Mouse (Mus musculus): ENCODE measurements around the gene Mlph.
A peak's percentile ranks its signal among the peaks of the same experiment; 100 is the strongest.

Gene Mlph

DNA sequence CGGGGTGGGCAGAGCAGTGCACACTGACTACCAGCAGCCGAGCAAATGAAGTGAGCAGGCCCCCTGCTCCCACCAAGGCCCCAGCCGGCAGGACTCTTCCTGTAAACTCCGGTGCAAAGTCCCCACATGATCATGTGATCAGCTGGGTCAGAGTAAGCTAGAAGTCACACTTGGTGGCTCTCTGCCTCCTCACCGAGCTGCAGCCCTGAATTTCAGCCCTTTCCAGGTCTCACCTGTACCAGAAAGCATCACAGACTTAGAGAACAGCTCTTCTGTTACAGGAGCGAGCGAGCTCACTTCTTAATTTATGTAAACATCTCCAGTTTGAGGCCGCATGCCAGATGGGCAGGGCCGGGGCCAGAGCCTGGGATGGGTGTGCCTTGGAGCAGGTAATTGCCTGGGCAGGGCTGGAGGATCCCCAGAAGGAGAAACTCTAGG lies 54.5 kb downstream of the Mlph start, which contains the start of gene Rab17:
TSS of gene Rab17 (minus strand) at position 315 of the 438 bp plus-strand sequence.
- no peak for DNase-seq (ENCODE audit: low read depth, low spot score)

DNA sequence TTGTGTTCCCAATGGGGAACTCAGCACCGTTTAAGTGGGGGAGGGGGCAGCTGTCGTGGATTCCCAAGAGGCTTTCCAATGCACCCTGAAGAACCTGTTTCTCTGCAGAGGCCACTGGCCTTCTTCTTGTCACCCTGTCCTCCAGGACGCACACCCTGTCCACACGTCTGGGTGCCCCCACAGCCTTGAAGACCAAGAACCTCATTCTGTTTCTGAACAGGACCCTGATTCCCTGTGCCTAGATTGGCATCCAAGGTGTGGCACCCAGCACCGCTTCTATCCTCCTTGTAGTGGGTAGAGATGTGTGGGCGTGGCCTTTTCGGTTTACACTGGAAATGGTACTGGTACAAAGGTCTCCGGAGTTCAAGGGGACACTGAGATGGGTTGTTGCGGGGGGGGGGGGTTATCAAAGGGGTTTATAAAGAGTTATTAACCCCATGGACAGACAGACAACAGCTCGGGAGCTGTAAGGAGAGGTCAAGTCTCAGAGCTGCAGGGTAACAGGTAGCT lies 55.1 kb downstream of the Mlph start:
- no peak for DNase-seq (ENCODE audit: low read depth, low spot score)

DNA sequence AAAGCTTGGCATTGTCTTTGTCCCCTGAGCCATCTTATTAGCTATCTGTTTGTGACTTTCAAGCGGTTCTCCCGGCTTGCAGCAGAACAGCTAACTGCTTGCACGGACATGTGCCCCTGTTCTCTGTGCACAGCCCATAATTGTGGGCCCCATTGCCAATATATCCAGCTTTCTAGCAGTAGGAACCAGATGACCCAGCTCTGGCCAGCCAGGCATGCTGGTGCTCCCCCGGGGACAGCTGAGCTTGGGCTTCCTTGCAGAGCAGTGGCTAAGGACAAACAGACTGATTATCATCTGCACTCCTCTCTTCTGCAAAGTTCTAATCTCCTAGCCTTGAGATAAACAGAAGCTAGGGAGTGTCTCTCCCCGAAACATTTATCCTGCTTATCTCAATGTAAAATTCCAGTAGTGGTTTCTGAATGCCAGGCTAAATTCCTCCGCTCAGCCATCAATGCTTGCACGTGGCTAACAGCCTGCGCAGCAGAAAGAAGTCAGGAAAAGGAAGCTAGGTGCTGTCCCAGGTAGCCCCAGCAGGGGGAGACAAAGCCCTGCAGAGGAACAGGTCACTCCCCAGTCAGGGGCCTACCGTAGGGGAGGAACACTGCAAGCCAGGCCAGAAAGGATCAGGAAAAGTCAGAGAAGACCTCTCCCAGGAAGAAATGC lies 58.2 kb downstream of the Mlph start:
- DNase-seq (ENCODE audit: low read depth, low spot score): peak; percentile 84

GRCm38 (mm10) chr1:90973574-90973911 lies 58.7 kb downstream of the Mlph start:
- DNase-seq (ENCODE audit: low read depth, low spot score): no peak

DNA sequence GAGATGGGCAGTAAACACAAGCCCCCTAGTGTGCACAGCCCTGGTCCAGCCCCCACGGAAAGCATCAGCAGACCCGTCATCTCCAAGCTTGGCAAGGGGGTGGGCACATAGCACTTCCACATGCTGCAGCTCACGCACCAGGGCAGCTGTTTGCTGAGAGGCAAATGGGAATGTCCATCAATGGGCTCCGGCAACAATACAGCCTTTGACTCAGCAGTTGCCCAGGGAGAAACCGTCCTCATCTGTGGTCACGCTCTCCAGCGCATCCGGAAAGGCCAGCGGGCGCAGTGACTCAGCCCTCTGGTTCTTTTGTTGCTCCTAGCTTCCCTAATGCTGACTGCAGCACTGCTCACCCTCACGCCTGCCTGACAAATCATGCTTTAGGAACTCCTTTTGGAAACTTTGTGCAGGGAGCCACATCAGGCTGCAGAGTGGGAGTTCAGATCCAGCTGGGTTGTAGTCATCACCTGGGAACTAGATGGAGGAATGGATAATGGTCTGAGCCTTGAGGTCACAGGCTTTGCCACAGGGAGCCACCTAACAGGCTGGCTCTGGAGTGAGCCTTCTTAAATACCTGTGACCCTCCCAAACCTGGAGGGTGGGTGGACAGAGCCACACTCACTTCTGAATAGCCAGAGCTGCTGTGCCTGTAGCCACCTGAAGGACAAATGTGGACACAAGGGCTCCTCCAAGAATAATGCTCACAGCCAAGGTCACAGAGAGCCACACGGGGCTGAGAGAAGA lies 60.2 kb downstream of the Mlph start:
- DNase-seq (ENCODE audit: low read depth, low spot score): peak; percentile 30

- DNase-seq (ENCODE audit: low read depth, low spot score): no peak
Observed at GRCm38 (mm10) chr1:90975960-90976359, 61.1 kb downstream of the Mlph start.

DNA sequence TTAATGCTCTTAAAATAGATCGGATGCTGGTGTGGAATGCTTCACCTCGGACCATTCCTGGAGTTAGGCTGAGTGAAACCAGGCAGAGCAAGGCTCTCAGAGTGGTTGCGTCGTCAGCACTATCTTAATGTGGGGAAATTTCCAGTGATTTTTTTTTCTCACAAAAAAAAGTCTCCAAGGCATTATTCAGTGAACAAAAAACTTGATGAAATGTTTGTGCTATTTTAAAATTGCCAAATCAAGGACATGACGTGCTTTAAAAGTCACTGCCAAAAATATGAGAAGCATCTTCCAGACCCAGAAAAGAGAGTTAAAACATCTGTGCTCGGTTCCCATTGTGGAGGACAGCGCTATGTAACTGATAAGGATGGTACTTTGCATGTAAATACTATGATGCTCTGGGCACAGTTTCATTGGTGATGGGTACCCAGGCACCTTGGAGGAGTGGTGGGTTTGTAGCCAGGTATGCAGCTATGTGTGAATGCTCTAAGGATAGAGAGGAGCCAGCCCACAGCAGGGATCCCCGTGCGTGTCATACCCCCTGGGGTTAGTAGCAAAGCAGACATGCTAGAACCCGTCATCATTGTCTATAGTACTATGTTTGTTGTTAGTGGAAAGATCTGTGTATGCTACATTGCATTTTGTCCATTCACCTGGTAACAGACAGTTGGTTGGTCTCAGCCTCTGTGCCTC lies 65.9 kb downstream of the Mlph start:
- DNase-seq (ENCODE audit: low read depth, low spot score): peak; percentile 73

GRCm38 (mm10) chr1:90981346-90981745 lies 66.5 kb downstream of the Mlph start:
- no peak for DNase-seq (ENCODE audit: low read depth, low spot score)

GRCm38 (mm10) chr1:90995916-90996315 lies 81.0 kb downstream of the Mlph start:
- no peak for DNase-seq (ENCODE audit: low read depth, low spot score)

DNA sequence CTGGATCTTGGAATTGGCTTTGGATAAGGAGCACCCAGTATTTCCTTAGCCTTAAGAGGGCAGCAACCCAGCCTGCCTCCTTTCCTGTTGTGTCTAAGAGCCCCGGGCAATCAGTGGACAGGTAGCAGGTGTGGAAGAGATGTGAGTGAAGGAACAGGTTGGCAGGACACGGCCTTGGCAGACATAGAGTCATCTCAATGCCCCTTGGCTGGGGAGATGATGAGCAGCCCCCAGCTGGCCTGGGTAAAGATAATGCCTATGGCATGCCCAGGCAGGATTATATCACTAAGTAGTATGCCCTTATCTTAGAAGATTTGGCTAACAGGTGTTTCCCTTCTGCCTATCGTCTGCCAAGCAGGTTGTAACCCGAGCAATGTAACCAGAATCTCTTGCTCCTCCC lies 82.3 kb downstream of the Mlph start:
- no peak for DNase-seq (ENCODE audit: low read depth, low spot score)

DNA sequence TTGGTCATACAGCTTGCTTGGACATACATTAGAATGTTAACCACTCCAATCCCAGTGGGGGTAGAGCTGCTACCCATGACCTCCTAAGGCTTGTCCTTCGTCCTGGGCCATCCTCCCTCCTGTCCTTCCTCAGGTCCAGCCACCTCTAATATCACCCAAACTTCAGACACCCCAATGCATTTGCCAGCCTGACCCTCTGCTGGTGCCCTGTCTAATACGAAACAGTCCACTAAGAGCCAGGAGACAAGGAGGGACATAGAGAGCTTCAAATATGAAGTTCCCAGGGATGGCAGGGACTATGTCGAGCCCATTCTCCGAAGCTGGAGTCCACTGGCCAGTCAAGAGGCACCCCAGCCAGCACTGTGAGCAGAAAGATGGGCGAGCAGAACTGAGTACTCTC lies 82.8 kb downstream of the Mlph start:
- DNase-seq (ENCODE audit: low read depth, low spot score): no peak

- DNase-seq (ENCODE audit: low read depth, low spot score): no peak
Observed at GRCm38 (mm10) chr1:90998268-90998890, 83.5 kb downstream of the Mlph start, which contains the start of gene Lrrfip1. Gene Lrrfip1, plus strand, starts transcription at chr1:90998737.

GRCm38 (mm10) chr1:90998891-90999611 lies 84.2 kb downstream of the Mlph start:
- no peak for DNase-seq (ENCODE audit: low read depth, low spot score)

- DNase-seq (ENCODE audit: low read depth, low spot score): no peak
Observed at GRCm38 (mm10) chr1:90999911-91000601, 85.2 kb downstream of the Mlph start.
